Mouse (Mus musculus) heart, adult 2 months (tissue): ENCODE measurements around the gene Erg. TPM values are rescaled to one million over a fixed set of nuclear protein-coding genes. Genes with fewer than 3 reads are reported as not detected.

ENCODE experiments used
- DNase-seq, 2 experiments: peaks; one replicate each; pipeline ENCODE4 v3.0.0; 2021
- H3K27ac ChIP-seq: fragments of 200-600 bp; 2 replicates; pipeline ENCODE4 v1.8.1; 2022
- H3K27me3 ChIP-seq: fragments of 200-500 bp; 2 replicates; pipeline ENCODE4 v1.6.1; 2012; ENCODE audit warnings: mild to moderate bottlenecking, low read length, inconsistent platforms, mixed read lengths; ENCODE audit not compliant: control insufficient read depth, insufficient read depth
- H3K36me3 ChIP-seq: fragments of 200-500 bp; 2 replicates; pipeline ENCODE4 v1.6.1; 2012; ENCODE audit warnings: low read length, inconsistent platforms; ENCODE audit not compliant: control insufficient read depth, insufficient read depth
- H3K4me1 ChIP-seq: fragments of 200-500 bp; 2 replicates; pipeline ENCODE4 v1.6.1; 2011; ENCODE audit warnings: low read length; ENCODE audit not compliant: control insufficient read depth, insufficient read depth
- H3K4me3 ChIP-seq: fragments of 200-600 bp; 2 replicates; pipeline ENCODE4 v1.8.1; 2022
- H3K79me2 ChIP-seq: fragments of 200-500 bp; replicated peaks from 2 replicates; pipeline ENCODE4 v1.6.1; 2012; ENCODE audit warnings: mild to moderate bottlenecking, inconsistent platforms, low read length, moderate library complexity, mixed read lengths; ENCODE audit not compliant: control insufficient read depth, insufficient read depth
- H3K9ac ChIP-seq: fragments of 200-500 bp; 2 replicates; pipeline ENCODE4 v1.6.1; 2012; ENCODE audit warnings: low read depth, mild to moderate bottlenecking, control low read depth, inconsistent platforms, low read length, mixed read lengths
- CTCF ChIP-seq: fragments of 200-600 bp; IDR thresholded peaks from 2 replicates; pipeline ENCODE4 v1.8.1; 2022; ENCODE audit warnings: antibody characterized with exemption, mild to moderate bottlenecking, moderate library complexity
- EP300 ChIP-seq: fragments of 200-500 bp; IDR thresholded peaks from 2 replicates; pipeline ENCODE4 v1.6.1; 2011; ENCODE audit warnings: low read depth, low read length, control low read depth; ENCODE audit not compliant: insufficient read depth
- POLR2A ChIP-seq: fragments of 200-500 bp; IDR thresholded peaks from 2 replicates; pipeline ENCODE4 v1.6.1; 2011; ENCODE audit warnings: mild to moderate bottlenecking, low read depth, low read length, control low read depth; ENCODE audit not compliant: insufficient read depth
- WGBS: fragments of 180-500 bp; shearing (Covaris S2); methylation state at CpG from one replicate; pipeline ENCODE4 v1.1.7; 2018; 5-methylcytosine and 5-hydroxymethylcytosine counted together
- intact Hi-C: fragments of 180-260 bp; cut with DNase I; formaldehyde crosslinking; loops from one replicate; pipeline ENCODE4 v1.15.1; 2025
- polyA plus RNA-seq: library from polyadenylated mRNA; depleted of rRNA; stranded (reverse); fragments of >200 nt; gene quantifications from 2 replicates; pipeline ENCODE4 v1.2.3, GENCODE M21; 2012
- total RNA-seq, 2 experiments: library from RNA; stranded (reverse); gene quantifications; 2 replicates each; pipeline ENCODE4 v1.2.3; 2021

Erg gene
- total and polyA plus RNA-seq, 3 experiments, result 19.8 to 26.6 (median 22.1) TPM

- H3K4me1 ChIP-seq, result no peaks in the 10 kb centered on the region
- TF ChIP-seq POLR2A, result no peak
- H3K4me3 ChIP-seq, result no peak overlapping the region
- H3K79me2 ChIP-seq, result no peaks in the 10 kb centered on the region
- H3K9ac ChIP-seq, result no peak overlapping the region
- H3K27me3 ChIP-seq, result no peaks in the 10 kb centered on the region
- no peak overlapping the region for H3K27ac ChIP-seq
- 51% methylated on average over 5 of the region's 5 CpGs for WGBS
- H3K36me3 ChIP-seq, result no peaks in the 10 kb centered on the region
- no peak for DNase-seq
- intact Hi-C loops, result no loop called here
Measured at GRCm38 (mm10) chr16:95602504-95602903, 16.1 kb upstream of the Erg start.

GRCm38 (mm10) chr16:95601807-95602206 is 15.4 kb upstream of the Erg start:
- Histone ChIP-seq H3K36me3 (no peaks in the 10 kb centered on the region), H3K4me3 (no peak overlapping the region), H3K79me2 (no peaks in the 10 kb centered on the region), H3K4me1 (no peaks in the 10 kb centered on the region), H3K27me3 (no peaks in the 10 kb centered on the region), H3K27ac (no peak overlapping the region), H3K9ac (no peak overlapping the region)
- TF ChIP-seq CTCF, result no peak
- no peak for TF ChIP-seq POLR2A
- TF ChIP-seq EP300, result no peak
- no peak for DNase-seq
- intact Hi-C loops, result no loop called here
- 49% methylated on average over 4 of the region's 4 CpGs for WGBS

- Histone ChIP-seq H3K9ac (no peak overlapping the region), H3K27me3 (no peaks in the 10 kb centered on the region), H3K79me2 (no peaks in the 10 kb centered on the region), H3K4me1 (no peaks in the 10 kb centered on the region), H3K27ac (no peak overlapping the region), H3K4me3 (no peak overlapping the region), H3K36me3 (no peaks in the 10 kb centered on the region)
- no peak for DNase-seq
- WGBS, result 85% methylated on average over 4 of the region's 4 CpGs
- intact Hi-C loops, result no loop called here
- TF ChIP-seq POLR2A, result no peak
Measured at GRCm38 (mm10) chr16:95601219-95601580, 14.8 kb upstream of the Erg start.

- Histone ChIP-seq H3K4me1 (no peaks in the 10 kb centered on the region), H3K27ac (no peak overlapping the region), H3K79me2 (no peaks in the 10 kb centered on the region), H3K27me3 (no peaks in the 10 kb centered on the region), H3K36me3 (no peaks in the 10 kb centered on the region), H3K9ac (no peak overlapping the region), H3K4me3 (no peak overlapping the region)
- WGBS, result 89% methylated on average over 19 of the region's 19 CpGs
- intact Hi-C loops, result no loop called here
- no peak for DNase-seq
- no peak for TF ChIP-seq POLR2A
- no peak for TF ChIP-seq EP300
- no peak for TF ChIP-seq CTCF
Measured at GRCm38 (mm10) chr16:95600572-95601218, 14.3 kb upstream of the Erg start.

GRCm38 (mm10) chr16:95598930-95599329 is 12.5 kb upstream of the Erg start:
- no peaks in the 10 kb centered on the region for H3K4me1 ChIP-seq
- DNase-seq, result no peak
- H3K27me3 ChIP-seq, result no peaks in the 10 kb centered on the region
- intact Hi-C loops, result no loop called here
- WGBS, result 89% methylated on average over 4 of the region's 4 CpGs
- TF ChIP-seq POLR2A, result no peak
- no peak for TF ChIP-seq EP300
- no peaks in the 10 kb centered on the region for H3K36me3 ChIP-seq
- H3K27ac ChIP-seq, result no peak overlapping the region
- no peak overlapping the region for H3K4me3 ChIP-seq
- H3K9ac ChIP-seq, result no peak overlapping the region
- no peaks in the 10 kb centered on the region for H3K79me2 ChIP-seq

GRCm38 (mm10) chr16:95597578-95597951 is 11.2 kb upstream of the Erg start:
- Histone ChIP-seq H3K9ac (no peak overlapping the region), H3K4me1 (no peaks in the 10 kb centered on the region), H3K79me2 (no peaks in the 10 kb centered on the region), H3K4me3 (no peak overlapping the region), H3K27me3 (no peaks in the 10 kb centered on the region), H3K36me3 (no peaks in the 10 kb centered on the region), H3K27ac (no peak overlapping the region)
- TF ChIP-seq EP300 (no peak), POLR2A (no peak), CTCF (no peak)
- intact Hi-C loops, result no loop called here
- no peak for DNase-seq
- 45% methylated on average over 7 of the region's 7 CpGs for WGBS
